Mouse (Mus musculus): ENCODE data around the gene Cd81.

GRCm38 (mm10) chr7:143109696-143110095, 57.2 kb downstream of the Cd81 start:
- TF ChIP-seq CTCF (IDR thresholded peaks at IDR 0.05; ENCODE audit: control insufficient read depth, insufficient read depth, low read length) (no peak), POLR2A (IDR thresholded peaks at IDR 0.05; ENCODE audit: borderline replicate concordance, control insufficient read depth, low read depth, low read length) (no peak)

Measured in bone marrow, adult 2 months (tissue).